Mouse (Mus musculus) megakaryocyte, adult 5-6 weeks (primary cell): ENCODE results near the gene Nsun5. TPM values are rescaled to one million over a fixed set of nuclear protein-coding genes. Genes with fewer than 3 reads are reported as not detected.
A peak's percentile ranks its signal among the peaks of the same experiment; 100 is the strongest.
"Not testable (repeated sequence)": the region's sequence is repeated elsewhere in the genome, so short reads cannot be mapped to it uniquely, and the experiment has no call there.

ENCODE experiments used
- ATAC-seq: 2 replicates; pipeline ENCODE4 v1.8.0; 2016; ENCODE audit warnings: mild to moderate bottlenecking, inconsistent platforms; ENCODE audit not compliant: poor library complexity, severe bottlenecking
- total RNA-seq, 2 experiments: library from RNA; stranded (forward) in 1 of 2; stranded (reverse) in 1 of 2; fragments of 153-499, 151-499 nt in 1 of 2; fragments of 221-1000, 200-1000 nt in 1 of 2; gene quantifications; 2 replicates each; pipeline versions ENCODE4 v1.2.3 to v1.2.4; 2015 to 2017

The Nsun5 gene
- total RNA-seq (2015) = 7.0 and 7.4 TPM in 2 replicates
- total RNA-seq (2017) = 10.2 and 11.9 TPM in 2 replicates

DNA sequence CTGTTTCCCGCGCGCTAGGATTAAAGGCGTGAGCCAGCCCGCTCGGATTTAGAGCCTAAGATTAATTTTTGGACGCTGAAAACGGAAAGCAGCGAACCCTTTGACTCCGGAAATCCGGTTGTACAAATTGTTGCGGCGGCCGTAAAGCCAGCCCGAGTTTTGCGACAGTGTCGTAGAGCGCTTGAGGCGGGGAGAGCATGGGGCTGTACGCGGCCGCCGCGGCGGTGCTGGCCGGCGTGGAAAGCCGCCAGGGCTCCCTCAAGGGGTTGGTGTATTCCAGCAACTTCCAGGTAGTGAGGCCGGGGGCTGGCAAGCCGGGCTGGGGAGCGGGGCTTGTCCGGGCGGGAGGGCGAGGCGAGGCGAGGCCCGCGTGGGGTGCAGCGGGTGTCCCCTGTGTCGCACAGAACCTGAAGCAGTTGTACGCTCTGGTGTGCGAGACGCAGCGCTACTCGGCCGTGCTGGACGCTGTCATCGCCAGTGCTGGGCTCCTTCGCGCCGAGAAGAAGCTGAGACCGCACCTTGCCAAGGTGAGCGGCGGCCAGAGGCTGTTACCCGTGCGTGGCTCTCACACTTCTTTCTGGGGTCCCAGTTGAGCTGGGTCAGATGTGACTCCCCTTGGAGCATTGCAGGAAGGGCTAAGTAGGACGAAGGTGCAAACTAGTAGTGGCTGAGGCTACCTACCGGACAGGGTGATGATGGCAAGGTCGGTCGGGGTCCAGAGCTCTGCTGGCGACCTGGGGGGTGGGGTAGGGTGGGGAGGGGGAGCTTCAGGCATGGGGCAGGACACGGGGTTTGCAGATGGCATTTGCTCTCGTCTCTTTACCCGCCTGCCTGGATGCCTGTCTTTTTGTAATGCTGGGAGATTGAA lies at the start of gene Nsun5:
Gene Nsun5 (plus strand): TSS at position 167 of the 868 bp plus-strand sequence.
- ATAC-seq = peak; percentile 93

DNA sequence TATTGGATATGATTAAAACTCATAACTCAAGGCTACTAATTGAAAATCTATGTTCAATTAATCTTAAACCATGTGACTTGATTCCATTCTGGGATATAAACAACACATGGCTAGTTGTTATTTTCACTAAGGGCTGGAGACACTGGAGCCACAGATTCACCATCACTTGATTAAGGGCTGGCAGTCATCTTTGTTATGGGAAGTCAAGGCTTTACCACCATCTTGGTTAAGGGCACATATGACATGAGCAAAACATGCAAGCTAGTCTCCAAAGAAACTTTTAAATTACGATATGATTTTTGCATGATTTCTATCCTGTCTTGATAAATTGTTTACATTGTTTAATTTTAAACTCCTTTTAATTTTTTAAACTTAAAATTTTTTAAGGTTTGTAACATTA lies 47.6 kb upstream of the Nsun5 start:
- no peak for ATAC-seq

DNA sequence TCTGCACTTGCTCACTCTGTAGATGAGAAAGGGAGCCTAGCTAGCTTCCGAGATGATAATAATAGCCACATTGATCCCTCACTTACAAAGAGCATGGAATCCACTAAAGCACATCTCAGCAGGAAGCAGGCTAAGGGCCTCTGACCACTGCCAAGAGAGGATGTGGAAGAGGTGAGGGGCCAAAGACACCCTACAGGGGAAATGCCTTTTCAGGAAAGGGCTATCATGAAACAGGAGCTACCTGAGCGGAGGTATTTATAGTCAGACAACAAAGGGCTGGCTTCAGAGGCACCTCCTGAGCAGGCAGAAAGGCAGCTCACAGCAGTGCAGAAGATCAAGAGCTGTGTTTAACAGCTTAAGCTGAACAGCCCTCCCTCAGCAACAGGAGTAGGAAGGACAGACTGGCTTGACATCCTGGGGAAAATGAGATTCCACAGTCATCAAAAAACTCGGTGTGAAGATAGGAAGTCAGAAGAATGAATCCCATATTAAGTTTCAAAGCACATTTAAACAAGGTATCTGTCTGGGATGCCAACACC lies 43.6 kb upstream of the Nsun5 start:
- ATAC-seq = no peak

DNA sequence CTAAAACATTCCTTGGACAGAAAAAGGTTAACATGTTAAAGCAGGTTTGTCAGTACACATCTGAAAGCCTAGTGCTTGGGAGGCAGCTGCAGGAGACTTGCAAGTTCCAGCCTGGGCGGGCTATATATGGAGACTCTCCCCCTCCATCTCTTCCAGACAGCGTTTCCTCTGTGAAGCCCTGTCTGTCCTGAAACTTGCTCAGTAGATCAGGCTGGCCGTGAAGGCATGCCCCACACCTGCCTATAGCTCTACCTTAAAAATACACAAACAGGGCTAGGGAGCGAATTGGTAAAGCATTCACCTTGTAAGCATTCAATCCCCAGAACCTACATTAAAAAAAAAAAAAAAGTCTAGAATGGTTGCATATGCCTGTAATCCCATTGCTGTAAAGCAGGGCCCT lies 40.3 kb upstream of the Nsun5 start:
- no peak for ATAC-seq

DNA sequence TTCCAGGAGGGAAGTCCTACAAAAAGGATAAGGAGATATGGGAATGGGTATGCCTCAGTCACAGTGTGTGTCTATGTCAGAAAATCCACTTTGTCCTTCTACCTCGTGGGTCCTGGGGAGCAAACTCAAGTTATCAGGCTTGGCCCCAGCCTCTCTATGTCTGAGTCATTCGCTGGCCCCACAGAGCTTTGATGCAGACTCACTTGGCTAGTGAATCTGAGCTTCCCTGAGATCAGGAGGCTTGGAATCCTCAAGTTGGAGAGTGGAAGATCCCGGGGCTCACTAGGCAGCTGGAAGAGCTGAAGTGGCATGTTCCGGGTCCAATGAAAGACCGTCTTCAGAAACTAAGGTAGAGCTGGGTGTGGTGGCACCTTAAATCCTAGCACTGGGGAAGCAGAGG lies 39.6 kb upstream of the Nsun5 start:
- ATAC-seq = no peak

DNA sequence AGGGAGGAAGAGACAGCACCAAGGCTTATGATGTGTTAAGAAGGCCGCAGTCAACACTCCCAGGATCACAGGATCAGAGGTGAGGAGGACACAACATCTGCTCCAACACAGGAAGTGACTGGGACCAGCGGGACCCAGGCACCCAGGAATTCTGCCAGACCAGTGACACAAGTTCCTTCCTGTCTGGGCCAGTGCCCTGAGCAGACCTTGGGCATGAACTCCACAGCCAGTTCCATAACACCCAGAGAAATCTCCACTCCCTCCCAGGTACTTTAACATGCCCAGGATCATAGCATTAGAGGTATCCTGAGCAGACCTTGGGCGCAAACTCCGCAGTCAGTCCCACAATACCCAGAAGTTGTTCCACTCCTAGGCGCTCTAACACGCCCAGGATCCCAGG lies 38.6 kb upstream of the Nsun5 start:
- ATAC-seq = no peak

DNA sequence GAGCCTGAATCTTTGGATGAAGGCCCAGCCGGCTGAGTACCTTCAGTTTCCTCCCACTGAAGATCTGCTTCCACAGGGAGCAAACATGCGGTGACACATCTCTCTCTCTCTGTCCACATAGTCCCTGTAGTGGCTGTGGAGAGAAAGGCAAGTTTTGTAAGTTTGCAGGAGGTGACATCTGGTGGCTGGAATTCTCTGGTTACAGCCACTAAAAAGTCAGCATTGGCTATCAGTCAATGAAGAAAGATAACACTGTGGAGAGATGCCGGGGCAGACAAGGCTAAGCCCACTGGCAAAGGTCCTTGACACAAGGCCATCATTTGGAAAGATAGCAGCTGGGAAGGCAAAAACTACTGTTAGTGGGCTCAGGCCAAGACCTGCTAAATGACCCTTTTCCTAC lies 32.2 kb upstream of the Nsun5 start:
- ATAC-seq = no peak

DNA sequence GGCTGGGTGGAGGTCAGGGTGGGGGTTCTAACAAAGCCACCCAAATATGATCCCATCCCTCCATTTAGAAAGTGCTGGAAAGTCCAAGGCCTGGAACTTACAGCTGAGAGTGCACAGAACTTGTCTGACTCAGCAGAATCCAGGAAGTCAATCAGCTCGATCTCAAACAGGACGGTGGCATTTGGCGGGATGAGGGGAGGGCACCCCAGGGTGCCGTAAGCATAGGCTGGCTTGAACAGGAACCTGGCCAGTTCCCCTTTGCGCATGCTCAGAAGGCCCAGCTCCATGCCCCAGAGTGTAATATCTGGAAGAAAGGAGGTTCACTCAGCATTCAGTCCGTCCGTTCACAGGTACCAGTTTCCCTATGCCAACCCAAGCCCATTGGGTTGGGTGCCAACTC lies 23.8 kb upstream of the Nsun5 start:
- 0 out of 2 replicates have a peak, but pooled peaks have one; percentile 45 for ATAC-seq

DNA sequence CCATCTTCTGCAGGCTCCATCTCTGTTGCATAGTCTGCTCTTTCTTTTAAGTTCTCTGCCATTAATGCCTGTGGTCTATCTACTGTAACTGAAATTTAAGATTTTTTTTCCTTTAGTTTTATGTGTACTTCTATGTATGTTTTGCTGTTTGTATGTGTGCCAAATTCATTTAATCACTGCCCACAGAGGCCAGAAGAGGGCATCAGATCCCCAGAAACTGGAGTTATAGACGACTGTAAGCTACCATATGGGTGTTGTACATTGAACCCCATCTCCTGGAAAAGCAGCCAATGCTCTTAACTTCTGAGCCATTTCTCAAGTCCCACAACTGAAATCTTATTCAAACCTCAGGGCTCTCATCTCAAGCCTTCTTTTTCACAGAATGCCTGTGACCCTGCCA lies 23.3 kb upstream of the Nsun5 start:
- no peak for ATAC-seq

DNA sequence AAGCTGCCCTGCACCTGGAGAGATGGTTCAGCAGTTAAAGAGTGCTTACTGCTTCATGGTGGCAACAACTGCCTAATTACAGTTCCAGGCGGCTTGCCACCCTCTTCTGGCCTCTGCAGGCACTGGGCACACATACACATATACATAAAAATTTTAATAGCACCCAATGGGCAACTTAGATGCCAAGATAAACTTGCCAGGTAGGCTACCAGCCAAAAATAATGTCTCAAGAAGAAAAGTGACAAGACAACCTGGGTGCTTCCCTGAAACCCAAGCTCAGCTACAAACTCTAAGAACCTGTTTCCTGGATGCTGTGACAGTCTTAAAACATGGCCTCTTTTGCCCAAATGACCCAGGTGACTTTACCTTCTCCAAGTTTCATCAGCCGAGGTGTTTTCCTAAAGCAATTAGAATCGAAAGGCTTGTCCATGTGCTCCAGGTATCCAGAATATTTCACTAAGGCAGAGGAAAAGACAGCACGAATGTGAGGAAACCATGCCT lies 22.2 kb upstream of the Nsun5 start:
- no peak for ATAC-seq

DNA sequence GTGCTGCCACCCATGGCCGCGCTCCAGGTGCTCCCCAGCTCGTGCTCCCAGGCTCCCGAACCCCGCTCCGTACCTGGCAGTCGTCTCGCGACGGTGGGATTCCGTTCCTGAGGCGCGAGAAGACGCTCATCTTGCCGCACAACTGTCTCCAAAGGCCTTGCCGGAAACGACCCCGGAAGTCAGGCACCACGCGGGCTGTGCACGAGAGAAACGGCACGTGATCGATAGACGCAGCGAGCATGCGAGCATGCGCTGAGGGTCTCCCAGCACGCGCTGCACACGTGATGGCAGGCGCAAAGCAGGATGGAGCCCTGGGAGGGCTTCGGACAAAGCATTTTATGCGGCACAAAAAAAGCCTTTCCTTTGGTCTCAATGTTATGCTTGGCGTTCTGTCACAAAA lies 19.9 kb upstream of the Nsun5 start, which contains the start of gene Fkbp6:
Gene Fkbp6 (minus strand): TSS at position 183 of the 400 bp plus-strand sequence.
- no peak for ATAC-seq

DNA sequence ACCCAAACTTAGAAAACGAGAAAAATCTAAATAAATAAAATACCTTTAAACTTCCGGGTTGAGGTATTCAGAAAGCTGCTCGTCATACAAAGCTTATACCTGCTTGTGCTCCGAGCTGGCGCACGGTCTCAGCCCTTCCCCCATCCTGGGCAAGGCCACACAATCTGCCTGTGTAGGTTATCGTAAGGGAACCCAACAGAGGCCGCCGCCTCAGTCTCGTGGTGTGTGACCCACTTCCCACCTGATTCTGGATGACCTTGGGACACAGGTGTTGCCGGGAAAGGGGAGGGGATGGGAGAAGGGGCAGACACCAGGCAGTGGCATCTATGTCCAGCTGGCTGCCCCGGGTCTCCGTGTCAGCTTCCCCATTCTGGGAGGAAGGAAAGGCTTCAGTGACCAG lies 18.1 kb upstream of the Nsun5 start:
- ATAC-seq = no peak

DNA sequence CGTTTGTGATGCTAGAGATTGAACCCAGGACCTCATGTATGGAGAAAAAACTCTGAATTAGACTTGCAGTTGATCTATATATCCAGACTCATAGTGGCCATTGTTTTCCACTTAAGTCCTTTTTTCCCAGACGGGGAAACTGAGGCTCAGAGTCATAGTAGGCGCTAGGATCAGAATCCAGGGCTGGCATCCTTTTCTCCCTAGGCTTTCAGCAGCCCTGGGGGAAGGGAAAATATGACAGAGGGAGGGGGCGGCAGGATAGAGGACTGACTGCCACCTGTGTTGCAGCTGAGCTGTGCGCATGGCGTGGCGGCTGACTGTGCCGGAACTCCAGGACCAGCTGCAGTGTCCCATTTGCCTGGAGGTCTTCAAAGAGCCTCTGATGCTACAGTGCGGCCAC lies 16.8 kb upstream of the Nsun5 start, which contains the start of gene Trim50:
Gene Trim50 (plus strand): TSS at position 301 of the 400 bp plus-strand sequence.
- no peak for ATAC-seq

DNA sequence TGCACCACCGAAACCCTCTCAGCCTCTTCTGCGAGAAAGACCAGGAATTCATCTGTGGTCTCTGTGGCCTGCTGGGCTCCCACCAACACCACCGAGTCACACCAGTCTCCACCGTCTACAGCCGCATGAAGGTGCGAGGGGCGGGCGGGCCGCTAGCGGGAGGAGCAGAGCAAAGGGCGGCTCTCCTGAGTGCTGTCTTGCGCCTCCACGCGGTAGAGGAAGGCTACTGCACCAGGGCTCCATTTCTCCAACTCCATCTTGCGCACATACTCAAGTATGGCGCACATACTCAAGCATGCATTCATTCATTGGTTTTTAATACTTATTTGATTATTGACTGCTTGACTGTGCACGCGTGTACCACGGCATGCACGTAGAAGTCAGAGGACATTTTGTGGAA lies 16.2 kb upstream of the Nsun5 start:
- no peak for ATAC-seq

DNA sequence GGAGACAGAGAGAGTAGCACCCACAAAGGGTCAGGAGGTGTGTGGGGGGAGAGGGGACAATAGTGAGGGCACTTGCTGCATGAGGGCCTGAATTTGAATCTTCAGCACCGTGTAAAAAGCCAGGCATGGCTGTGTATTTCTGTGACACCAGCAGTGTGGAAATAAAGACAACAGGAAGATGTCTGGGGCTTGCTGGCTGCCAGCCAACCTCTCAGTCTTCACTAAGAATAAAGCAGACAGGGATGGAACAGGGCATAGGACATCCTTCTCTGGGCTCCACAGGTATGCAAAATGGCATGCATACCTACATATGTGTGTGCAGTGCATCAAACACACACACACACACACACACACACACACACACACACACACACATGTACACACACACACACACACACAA lies 13.7 kb upstream of the Nsun5 start:
- ATAC-seq = no peak

DNA sequence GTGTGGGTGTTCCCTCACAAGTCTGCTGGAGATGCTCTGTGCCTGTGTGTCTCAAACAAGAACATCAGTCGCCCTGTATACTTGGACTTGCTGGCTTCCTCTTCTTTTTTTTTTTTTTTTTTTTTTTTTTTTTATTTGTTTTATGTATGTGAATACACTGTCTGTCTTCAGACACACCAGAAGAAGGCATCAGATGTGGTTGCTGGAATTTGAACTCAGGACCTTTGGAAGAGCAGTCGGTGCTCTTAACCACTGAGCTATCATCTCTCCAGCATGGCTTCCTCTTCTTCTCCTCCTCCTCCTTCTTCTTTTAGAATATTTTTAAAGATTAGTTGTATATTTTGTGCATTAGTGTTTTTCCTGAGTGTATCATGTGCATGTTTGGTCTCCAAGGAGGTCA lies 12.2 kb upstream of the Nsun5 start:
- no peak for ATAC-seq

DNA sequence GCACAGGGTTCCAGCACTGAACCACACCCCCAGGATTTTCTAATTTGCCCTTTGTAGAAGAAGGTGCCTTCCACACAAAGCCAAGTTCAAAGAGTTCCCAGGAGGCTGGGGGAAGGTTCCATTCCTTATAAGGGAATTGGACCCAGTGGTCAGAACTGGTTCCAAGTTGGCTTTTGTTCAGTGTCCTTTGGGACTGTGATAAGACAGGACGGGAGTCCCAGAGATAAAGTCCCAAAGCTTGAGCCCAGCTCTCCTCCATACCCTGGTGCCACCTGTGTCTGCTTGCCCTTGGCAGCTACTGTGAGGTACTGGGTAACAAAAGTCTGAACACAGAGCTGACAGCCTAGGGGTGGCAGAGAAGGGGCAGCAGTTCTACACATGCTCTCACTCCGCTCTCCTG lies 10.0 kb upstream of the Nsun5 start:
- ATAC-seq = no peak

DNA sequence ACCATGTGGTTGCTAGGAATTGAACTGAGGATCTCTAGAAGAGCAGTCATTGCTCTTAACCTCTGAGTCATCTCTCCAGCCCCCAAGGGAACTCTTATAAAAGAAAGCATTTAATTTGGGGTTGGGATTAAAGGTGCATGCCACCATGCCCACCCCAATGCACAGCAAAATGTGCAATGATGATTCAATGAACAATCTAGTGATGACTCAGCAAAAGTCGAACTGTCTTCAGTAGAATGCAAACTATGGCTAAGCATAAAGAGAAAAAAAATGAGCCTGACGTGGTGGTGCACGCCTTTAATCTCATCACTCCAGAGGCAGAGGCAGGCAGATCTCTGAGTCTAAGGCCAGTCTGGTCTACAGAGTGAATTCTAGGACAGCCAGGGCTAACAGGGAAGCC lies 7.2 kb upstream of the Nsun5 start:
- ATAC-seq = no peak

DNA sequence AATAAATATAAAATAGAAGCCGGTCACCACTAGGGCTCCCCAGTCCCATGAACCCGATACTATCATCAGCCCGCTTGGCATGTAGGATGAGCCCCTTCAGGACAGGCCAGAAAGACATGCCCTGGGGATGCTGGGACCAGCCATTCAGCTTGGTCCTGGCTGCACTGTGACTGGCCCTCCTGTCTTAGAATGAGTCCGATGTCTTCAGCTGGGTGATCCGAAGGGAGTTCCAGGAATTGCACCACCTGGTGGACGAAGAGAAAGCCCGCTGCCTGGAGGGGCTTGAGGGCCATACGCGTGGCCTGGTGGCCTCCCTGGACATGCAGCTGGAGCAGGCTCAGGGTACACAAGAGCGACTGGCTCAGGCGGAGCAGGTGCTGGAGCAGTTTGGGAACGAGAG lies 6.2 kb upstream of the Nsun5 start:
- 0 out of 2 replicates have a peak, but pooled peaks have one; percentile 38 for ATAC-seq

DNA sequence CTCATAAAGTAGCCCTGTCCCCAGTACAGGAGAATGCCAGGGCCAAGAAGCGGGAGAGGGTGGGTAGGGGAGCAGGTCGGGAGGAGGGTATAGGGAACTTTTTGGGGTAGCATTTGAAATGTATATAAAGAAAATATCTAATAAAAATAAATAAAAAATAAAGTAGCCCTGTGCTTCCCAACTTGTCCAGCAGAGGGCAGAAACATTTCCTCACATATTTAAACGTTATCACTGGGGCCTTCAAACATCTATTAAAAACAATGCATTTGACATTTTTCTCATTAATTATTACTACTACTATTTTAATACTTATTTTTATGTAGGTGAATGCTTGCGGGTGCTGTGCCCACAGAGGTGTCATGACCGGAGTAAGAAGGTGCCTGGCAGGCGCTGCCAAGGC lies 1.9 kb upstream of the Nsun5 start:
- ATAC-seq = no peak

DNA sequence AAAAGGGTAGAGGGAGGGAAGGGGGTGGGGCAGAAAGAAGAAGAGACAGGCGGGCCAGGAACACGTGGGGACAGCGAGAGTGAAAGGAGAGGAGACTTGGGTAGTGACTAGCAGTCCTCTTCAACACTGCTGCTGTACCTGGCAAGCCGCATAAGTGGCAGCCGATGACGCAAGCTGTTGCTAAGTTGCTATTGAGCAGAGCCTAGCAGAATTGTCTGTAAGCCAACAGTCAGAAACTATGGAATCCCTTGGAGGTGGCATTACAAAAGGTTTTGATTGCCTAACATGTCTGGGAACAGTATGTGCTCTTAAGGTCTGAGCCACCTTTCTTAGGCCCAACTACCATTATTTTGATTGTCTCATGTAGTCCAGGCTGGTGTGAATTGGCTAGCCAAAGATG lies 1.4 kb upstream of the Nsun5 start:
- ATAC-seq = no peak

DNA sequence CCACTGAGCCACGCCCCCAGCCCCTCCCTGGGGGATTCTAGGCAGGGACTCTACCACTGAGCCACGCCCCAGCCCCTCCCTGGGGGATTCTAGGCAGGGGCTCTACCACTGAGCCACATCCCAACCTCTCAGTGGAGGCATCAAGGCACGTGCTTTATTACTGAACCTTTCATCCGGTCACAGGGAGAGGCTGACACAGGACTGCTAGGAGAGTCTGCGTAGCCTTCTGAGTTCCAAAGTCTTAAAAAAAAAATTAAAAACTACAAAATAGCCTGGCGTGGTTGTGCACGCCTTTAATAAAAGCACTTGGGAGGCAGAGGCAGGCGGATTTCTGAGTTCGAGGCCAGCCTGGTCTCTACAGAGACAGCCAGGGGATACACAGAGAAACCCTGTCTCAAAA lies 557 bp upstream of the Nsun5 start:
- not testable (repeated sequence) for ATAC-seq
